In the genomic region with DNA sequence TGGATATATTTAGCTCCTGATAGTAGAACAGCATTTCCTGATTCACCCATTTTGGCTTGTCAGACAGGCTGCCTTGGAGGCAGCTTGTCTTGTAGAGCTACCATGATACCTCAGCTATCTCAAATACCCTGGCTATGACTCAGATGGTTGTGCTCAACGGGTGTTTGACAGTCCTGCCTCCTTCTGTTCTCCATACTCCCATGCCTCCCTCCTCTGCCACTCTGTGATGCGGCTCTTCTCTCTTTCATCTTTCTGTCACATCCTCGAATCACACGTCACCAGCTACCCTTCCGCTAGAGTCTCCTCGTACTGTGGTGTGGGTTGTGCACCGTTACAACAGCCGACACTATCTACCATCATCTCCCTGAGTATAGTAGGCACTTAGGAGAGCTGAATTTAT, we compare ENCODE assay signal across 15 mouse cellular contexts. TPM values are rescaled to one million over a fixed set of nuclear protein-coding genes. Genes with fewer than 3 reads are reported as not detected.
DNase-seq lines count a peak whose midpoint lies in the region; ATAC-seq lines count a peak whose summit lies in the region.
"Had no signal": no experiment of that assay in that cellular context is flagged by ENCODE, and none has a peak within 500 bp of the region (broad histone marks: within the 10 kb centered on the region; RNA-seq: fewer than 3 reads in every experiment).

No protein-coding gene starts in this region.

- peak; percentile 33 to 48 for DNase-seq in left cerebral cortex, adult 18-20 months (ENCODE audit: low spot score in 2 of 2)
- DNase-seq in left cerebral cortex, postnatal 14 days (ENCODE audit: low spot score in 2 of 2), result no peak
- peak; percentile 90 for DNase-seq in CD4-positive helper T cell, adult 2 months (ENCODE audit: low read depth, low spot score)
- DNase-seq in induced T-regulatory cell, adult 2 months (ENCODE audit: low read depth), result peak; percentile 83
- DNase-seq in kidney, postnatal 10 days, result no peak
- DNase-seq in gastrocnemius, adult 8-10 months (ENCODE audit: low spot score in 2 of 2), result no peak
- DNase-seq: adrenal gland, postnatal 10 days; cerebellum, adult 9-11 months; gastrocnemius, postnatal 36 days; kidney, adult 9 months; kidney, postnatal 36 days; liver, embryonic 13.5 days had no signal

- intact Hi-C loops in left cerebral cortex, postnatal 14 days (cut with DNase I), result no loop called here

- ATAC-seq in CD4-positive, CD25-positive, alpha-beta regulatory T cell, adult 4 months, result peak; percentile 64
- ATAC-seq: intestine, embryonic 15.5 days had no signal

RNA-seq across cellular contexts. Expression of gene Galnt9, which starts 50.3 kb away (rescaled TPM):
- total RNA-seq in left cerebral cortex, adult 18-20 months (2021), result 100 to 1,000 TPM in 1 of 2 experiments, 10 to 100 TPM in 1; 87.0 to 117 TPM
- total RNA-seq in left cerebral cortex, postnatal 14 days (2021), result 10 to 100 TPM; 83.1 to 88.7 TPM
- polyA plus RNA-seq in CD4-positive, CD25-positive, alpha-beta regulatory T cell, adult 4 months (2017; shearing (Covaris generic)), result 1 to 10 TPM; 4.0 to 7.2 TPM
- not detected for total RNA-seq in gastrocnemius, adult 8-10 months (2022)
- total RNA-seq: gastrocnemius, postnatal 36 days had no signal
- polyA plus RNA-seq: heart, postnatal 0 days; liver, embryonic 13.5 days had no signal

RNA-seq across cellular contexts. Expression of gene Noc4l, which starts 58.8 kb away (rescaled TPM):
- 10 to 100 TPM; 25.2 to 28.3 TPM for total RNA-seq in left cerebral cortex, adult 18-20 months (2021)
- 10 to 100 TPM; 26.6 to 26.8 TPM for total RNA-seq in left cerebral cortex, postnatal 14 days (2021)
- polyA plus RNA-seq in CD4-positive, CD25-positive, alpha-beta regulatory T cell, adult 4 months (2017; shearing (Covaris generic)), result 10 to 100 TPM; 32.5 to 62.9 TPM
- 10 to 100 TPM; 14.3 to 16.9 (median 15.0) TPM for total RNA-seq in gastrocnemius, adult 8-10 months (2022)

RNA-seq across cellular contexts. Expression of gene Ddx51, which starts 58.8 kb away (rescaled TPM):
- total RNA-seq in left cerebral cortex, adult 18-20 months (2021), result 10 to 100 TPM; 22.2 to 24.7 TPM
- 10 to 100 TPM; 23.1 to 26.2 TPM for total RNA-seq in left cerebral cortex, postnatal 14 days (2021)
- polyA plus RNA-seq in CD4-positive, CD25-positive, alpha-beta regulatory T cell, adult 4 months (2017; shearing (Covaris generic)), result 1 to 10 TPM; 4.3 to 6.3 TPM
- 1 to 10 TPM; 5.7 to 9.7 (median 7.3) TPM for total RNA-seq in gastrocnemius, adult 8-10 months (2022)

Comparison
In these comparisons a context has a peak if more than half of its experiments do, and no peak if none do; other contexts are left out.
1. DNase-seq: peak in left cerebral cortex, adult 18-20 months (2 of 2), CD4-positive helper T cell, adult 2 months (single experiment) and induced T-regulatory cell, adult 2 months (single experiment); none in left cerebral cortex, postnatal 14 days (0 of 2), kidney, postnatal 10 days (single experiment) and gastrocnemius, adult 8-10 months (0 of 2).
2. RNA of gene Galnt9, which starts 50.3 kb away (total RNA-seq): 87.0 to 117 TPM in left cerebral cortex, adult 18-20 months and 83.1 to 88.7 TPM in left cerebral cortex, postnatal 14 days; not detected in gastrocnemius, adult 8-10 months; every median in the first group is over 10 times any median in the second.